15 mouse cellular contexts compared by ENCODE assay signal in genomic region chr12:26785550-26785949, GRCm38 (mm10).
"Had no signal": no experiment of that assay in that cellular context is flagged by ENCODE, and none has a peak within 500 bp of the region (broad histone marks: within the 10 kb centered on the region; RNA-seq: fewer than 3 reads in every experiment).

No protein-coding gene starts in this region.

- DNase-seq: kidney, adult 2 months; kidney, postnatal 25 days; lung, adult 2 months; lung, postnatal 36 days; right cerebral cortex, adult 18-20 months; right cerebral cortex, postnatal 4 days; spleen, adult 18-20 months; thymus, adult 18-20 months; thymus, postnatal 14 days had no signal

- H3K27me3 ChIP-seq: liver, embryonic 15.5 days; midbrain, embryonic 13.5 days had no signal

- H3K9me3 ChIP-seq: limb, embryonic 10.5 days; liver, embryonic 15.5 days; midbrain, embryonic 13.5 days had no signal

- H3K27ac ChIP-seq: left cerebral cortex, adult 2 months; limb, embryonic 10.5 days; liver, embryonic 15.5 days; midbrain, embryonic 13.5 days had no signal

- H3K9ac ChIP-seq: liver, embryonic 15.5 days; midbrain, embryonic 13.5 days had no signal

- H3K4me2 ChIP-seq: liver, embryonic 11.5 days; liver, embryonic 15.5 days; midbrain, embryonic 13.5 days had no signal

- H3K4me3 ChIP-seq: left cerebral cortex, adult 2 months; limb, embryonic 10.5 days; liver, embryonic 15.5 days; midbrain, embryonic 13.5 days had no signal

- H3K36me3 ChIP-seq: limb, embryonic 10.5 days; liver, embryonic 15.5 days; midbrain, embryonic 13.5 days had no signal

- H3K4me1 ChIP-seq: liver, embryonic 15.5 days; midbrain, embryonic 13.5 days had no signal

- ATAC-seq: lung, postnatal 0 days; midbrain, embryonic 13.5 days had no signal
